Mouse (Mus musculus): ENCODE measurements around the gene Gm45623.

The Gm45623 gene

GRCm38 (mm10) chr13:56751774-56752173, 1.9 kb downstream of the Gm45623 start:
- DNase-seq: no peak

- DNase-seq: no peak
Measured at GRCm38 (mm10) chr13:56749377-56749776, 4.2 kb downstream of the Gm45623 start.

GRCm38 (mm10) chr13:56747554-56747953, 6.1 kb downstream of the Gm45623 start:
- peak; percentile 33 for DNase-seq

- no peak for DNase-seq
Measured at GRCm38 (mm10) chr13:56746739-56747532, 6.7 kb downstream of the Gm45623 start.

DNA sequence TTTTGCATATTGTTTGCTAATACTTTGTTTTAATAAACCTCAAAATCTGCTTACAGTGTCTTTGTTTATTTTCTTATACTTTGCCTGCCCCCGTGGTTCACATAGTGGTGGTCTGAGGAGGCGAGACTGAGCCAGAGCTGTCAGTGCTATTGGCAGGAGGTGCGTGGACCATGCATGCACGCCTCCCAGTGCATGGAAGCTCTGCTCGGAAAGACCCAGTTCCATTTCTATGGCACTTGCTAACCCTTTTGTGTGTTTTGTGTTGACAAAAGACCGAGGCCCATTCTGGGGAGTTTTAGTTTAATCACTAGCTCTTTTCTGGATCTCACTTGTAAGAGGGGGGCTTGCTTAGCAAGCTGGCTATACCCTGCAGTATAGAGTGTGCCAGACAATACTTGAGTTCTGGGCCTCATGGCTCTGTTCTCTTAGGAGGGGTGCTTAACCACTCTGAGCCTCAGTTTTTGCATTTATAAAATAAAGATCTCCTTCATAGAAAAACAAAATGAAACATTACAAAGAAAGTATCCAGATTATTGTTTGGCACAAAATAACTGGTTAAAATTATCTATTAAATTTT, 11.2 kb downstream of the Gm45623 start:
- DNase-seq: no peak

DNA sequence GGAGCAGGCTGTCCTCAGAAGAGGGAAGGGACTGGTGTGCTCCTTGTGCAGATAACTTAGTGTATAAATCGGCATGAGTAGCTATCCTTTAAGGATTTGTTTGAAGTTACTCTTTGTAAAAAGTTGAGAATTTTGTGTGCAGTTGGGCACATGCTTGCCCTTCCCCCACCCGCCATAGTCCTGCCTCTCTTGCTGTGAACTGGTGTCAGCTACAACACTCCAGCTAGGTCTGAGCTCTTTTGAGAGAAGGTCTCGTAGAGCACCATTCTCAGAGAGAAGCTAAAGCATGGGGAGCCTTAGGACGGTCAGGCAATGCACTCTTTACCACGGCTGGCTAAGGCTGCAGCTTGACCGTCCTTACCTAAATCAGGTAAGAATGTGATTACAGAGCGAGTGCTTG, 11.9 kb downstream of the Gm45623 start:
- DNase-seq: no peak

- no peak for DNase-seq
Measured at GRCm38 (mm10) chr13:56740496-56740895, 13.1 kb downstream of the Gm45623 start.

DNA sequence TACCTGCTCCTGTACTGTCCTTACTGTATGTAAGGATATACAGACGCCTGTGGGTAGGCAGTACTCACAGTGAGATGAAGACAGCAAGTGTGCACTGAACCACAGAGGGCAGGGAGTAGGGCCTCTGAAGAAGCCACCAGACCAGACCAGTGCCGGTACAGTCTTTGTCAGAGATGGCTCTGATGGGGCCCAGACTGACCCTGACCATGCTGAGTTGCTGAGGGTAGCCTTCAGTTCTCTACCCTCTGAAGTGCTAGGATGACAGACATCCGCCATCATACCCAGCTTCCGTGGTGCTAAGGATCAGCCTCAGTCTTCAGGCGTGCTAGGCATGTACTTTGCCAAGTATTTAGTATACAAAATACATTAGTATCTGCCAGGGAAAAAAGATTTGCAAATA, 14.1 kb downstream of the Gm45623 start:
- no peak for DNase-seq

DNA sequence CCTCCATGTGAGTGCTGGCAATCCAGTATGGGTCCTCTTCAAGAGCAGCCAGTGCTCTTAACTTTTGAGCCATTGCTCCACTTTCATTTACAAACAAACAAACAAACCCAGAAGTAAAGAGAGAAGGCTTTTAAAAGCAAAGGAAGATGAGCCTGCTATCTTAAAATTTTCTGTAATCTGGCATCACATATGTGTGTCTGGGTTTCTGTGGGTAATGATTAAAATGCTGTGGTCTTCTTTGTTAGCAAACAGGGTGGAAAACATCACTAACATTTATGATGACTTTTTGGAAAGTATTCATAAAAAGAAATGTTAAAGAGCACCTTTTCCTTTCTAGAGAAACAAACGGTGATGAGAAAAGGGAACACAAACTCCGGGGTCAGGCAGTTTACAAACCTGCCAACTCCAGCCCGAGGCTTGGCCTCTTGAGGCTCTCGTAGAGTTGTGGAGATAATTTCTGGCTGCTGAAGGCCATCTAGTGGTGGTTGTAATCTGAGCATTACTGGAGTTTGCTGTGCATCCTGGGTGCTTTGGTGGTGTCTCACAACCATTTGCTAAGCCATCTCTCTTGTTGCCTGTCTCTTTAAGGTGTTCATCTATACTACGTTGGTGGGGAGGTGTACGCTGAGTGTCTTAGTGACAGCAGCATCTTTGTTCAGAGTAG, 18.3 kb downstream of the Gm45623 start:
- DNase-seq: peak; percentile 59

DNA sequence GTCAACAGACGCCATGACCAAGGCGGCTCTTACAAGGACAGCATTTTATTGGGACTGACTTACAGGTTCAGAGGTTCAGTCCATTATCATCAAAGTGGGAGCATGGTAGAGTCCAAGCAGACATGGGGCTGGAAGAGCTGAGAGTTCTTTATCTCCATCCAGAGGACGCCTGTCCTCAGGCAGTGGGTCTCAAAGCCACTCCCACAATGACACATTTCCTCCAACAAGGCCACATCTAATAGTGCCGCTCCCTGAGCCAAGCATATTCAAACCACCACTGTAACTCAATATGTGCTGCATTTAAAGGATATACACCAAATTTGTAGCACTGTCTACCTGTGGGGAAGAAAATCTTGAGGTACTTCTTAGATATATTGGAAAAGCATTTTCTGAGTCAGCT, 19.0 kb downstream of the Gm45623 start:
- DNase-seq: no peak

GRCm38 (mm10) chr13:56729046-56729445, 24.6 kb downstream of the Gm45623 start:
- DNase-seq: no peak

DNA sequence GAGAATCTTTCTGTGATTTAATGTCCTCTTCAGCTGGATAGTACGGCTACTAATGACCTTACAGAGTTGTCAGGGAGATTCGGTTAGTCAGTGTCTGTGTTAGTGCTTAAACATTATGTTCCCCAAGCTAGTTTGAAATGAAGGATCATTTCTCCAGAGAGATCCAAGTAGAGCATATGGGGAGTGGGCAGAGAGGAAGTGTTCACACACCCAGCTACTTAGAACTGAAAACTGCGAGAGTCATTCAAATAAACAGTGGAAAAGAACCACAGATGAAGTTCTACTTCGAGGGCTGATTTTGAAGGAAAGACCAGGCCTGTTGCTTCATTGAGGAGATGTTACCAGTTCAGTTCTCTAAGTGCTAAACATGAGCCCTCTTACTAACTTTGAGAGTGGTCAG, 27.1 kb downstream of the Gm45623 start:
- no peak for DNase-seq

DNA sequence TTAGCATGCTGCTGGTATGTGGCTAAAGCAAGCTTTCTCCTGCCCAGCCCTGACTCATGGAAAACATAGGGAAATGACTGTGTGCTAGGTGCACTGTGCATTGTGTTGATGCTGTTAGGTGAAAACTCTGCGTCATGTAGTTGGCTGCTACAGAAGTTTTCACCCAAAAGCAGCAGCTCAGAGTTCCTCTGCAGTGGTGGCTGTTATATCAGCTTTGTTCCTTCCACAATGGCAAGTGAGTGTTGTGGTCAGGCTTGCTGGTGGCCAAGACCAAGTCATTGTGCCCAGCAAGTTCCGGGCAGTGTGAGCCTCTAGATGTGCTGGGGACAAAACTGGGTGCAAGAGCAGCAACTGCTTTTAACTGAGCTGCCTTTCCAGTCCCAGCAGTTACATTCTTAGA, 41.4 kb downstream of the Gm45623 start:
- DNase-seq: no peak

- no peak for DNase-seq
Measured at GRCm38 (mm10) chr13:56710620-56711019, 43.0 kb downstream of the Gm45623 start.

GRCm38 (mm10) chr13:56707606-56708005, 46.0 kb downstream of the Gm45623 start:
- DNase-seq: no peak

DNA sequence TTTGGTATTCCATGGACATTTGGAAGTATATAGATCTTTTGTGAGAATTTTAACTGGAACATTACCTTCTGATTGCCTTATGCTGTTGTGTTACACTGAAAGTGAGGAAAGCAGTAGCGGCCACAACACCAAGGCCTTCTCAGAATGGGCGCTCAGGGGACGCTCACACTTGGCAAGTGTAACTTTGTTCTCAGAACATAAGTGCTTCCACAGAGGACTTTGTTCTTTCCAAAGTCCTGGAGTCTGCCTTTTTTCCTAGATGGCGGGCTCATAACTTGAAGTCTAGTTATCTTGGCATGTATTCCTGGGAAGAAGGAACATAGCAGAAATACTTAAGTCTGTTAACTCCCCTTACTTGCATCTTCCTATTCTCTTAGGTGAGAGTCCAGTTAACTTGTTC, 46.5 kb downstream of the Gm45623 start:
- DNase-seq: no peak

DNA sequence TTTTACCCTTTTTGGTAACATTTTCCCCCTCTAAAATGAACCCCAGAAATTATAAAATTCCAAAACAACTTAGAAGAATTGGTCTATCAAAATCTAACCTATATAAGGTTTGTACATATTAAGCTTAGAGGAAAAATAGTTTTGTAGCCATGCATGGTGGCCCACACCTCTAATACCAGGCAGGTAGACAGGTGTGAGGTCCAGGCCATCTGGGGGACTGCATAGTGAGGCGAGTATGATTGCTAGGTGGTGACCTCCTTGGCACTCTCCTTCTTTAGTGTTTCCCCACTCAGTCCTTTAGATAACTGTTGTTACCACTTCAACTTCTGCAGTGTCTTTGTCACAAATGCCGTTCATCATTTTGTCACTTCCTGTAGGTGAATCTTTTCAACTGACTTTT, 49.0 kb downstream of the Gm45623 start:
- no peak for DNase-seq

DNA sequence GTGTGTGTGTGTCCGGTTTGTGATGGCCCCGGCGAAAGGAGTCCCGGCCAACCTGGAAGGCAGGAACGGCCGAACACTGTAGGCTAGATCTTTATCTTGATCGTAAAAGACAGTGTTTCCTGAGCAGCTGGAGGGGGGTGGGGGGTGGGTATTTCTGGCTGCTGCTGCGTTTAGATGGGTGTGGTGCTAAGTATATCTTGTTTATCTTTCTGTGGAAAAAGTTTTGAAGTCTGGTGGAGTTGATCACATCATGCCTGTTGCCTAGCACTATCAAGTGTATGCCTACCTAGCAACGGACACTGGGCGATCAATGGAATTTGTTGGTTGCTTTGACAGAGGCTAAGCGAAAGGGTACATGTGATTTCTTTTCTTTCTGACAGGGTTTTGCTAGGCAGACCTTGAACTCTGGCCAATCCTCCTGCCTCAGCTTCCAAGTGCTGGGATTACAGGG, 49.7 kb downstream of the Gm45623 start:
- DNase-seq: peak; percentile 25

DNA sequence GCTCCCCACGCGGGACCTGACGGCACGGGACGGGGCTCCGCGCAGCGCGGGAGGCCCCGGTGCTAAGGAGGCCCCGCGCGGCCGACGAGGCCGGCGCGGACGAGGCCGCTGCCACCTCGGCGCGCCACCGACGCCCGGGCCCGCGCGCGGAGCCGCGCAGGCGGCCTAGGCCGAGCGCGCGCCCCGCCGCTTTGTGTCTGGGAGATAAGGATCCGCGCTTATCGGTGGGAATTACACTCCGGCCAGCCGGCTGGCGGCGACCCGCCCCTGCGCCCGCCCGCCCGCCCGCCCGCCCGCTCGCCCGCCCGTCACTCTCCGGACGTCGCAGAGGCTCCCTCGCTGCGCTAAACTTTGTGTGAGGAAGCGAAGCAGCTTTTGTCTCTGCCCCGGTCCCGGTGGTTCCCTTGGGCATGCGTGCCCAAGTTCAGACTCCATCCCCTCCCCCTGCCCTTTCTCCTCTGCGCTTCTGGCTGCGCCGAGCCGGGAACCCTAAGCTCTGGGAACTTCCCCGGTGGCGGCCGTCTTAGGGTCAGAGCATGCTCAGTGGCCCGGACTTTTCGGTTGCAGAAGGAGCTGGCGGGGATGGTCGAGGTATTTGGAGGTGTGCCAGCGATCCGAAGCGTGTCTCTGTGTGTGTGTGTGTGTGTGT, 50.3 kb downstream of the Gm45623 start:
- peak; percentile 77 for DNase-seq

- DNase-seq: peak; percentile 87
Measured at GRCm38 (mm10) chr13:56702469-56703221, 51.0 kb downstream of the Gm45623 start, which contains the start of gene Smad5. TSS of gene Smad5 (plus strand) at chr13:56703010.
